24 mouse cellular contexts compared by ENCODE assay signal in genomic region chr2:153568013-153568412, GRCm38 (mm10). TPM values are rescaled to one million over a fixed set of nuclear protein-coding genes. Genes with fewer than 3 reads are reported as not detected.
DNase-seq lines count a peak whose midpoint lies in the region; ATAC-seq and TF ChIP-seq lines count a peak whose summit lies in the region.
"Had no signal": no experiment of that assay in that cellular context is flagged by ENCODE, and none has a peak within 500 bp of the region (broad histone marks: within the 10 kb centered on the region; RNA-seq: fewer than 3 reads in every experiment).

No protein-coding gene starts in this region.

- WGBS in heart, embryonic 14.5 days, result 32% methylated on average over 4 of the region's 4 CpGs
- WGBS in midbrain, embryonic 10.5 days, result 77% methylated on average over 4 of the region's 4 CpGs
- 85% methylated on average over 4 of the region's 4 CpGs for WGBS in midbrain, embryonic 16.5 days
- WGBS in liver, embryonic 13.5 days (ENCODE audit: insufficient replicate concordance), result 18% methylated on average over 4 of the region's 4 CpGs
- 62% methylated on average over 4 of the region's 4 CpGs for WGBS in stomach, postnatal 0 days

- intact Hi-C loops in heart, postnatal 14 days (cut with DNase I), result no loop called here

- no peak for TF ChIP-seq CTCF in stomach, postnatal 0 days (IDR thresholded peaks at IDR 0.05; ENCODE audit: low read depth)

- TF ChIP-seq EP300 in stomach, postnatal 0 days (optimal IDR thresholded peaks at IDR 0.05), result no peak

- H3K9ac ChIP-seq in heart, embryonic 14.5 days (ENCODE audit: low read length), result peak overlapping the region; percentile 11; the same call in 1 of the 2 replicates
- H3K9ac ChIP-seq in midbrain, embryonic 16.5 days (ENCODE audit: low read depth, low read length), result no peak overlapping the region
- H3K9ac ChIP-seq in liver, embryonic 13.5 days, result peak overlapping the region; percentile 64
- no peak overlapping the region for H3K9ac ChIP-seq in stomach, postnatal 0 days (ENCODE audit: low read length)
- H3K9ac ChIP-seq: embryonic facial prominence, embryonic 15.5 days; heart, embryonic 13.5 days; lung, embryonic 15.5 days had no signal

- H3K4me1 ChIP-seq in heart, embryonic 14.5 days (ENCODE audit: control insufficient read depth in 2 of 2, insufficient read depth in 2 of 2, low read length in 2 of 2), result peaks cover 3 to 6% of the 10 kb centered on the region in 2 experiments
- peaks cover 4% of the 10 kb centered on the region; the same call in 1 of the 2 replicates for H3K4me1 ChIP-seq in midbrain, embryonic 10.5 days
- no peaks in the 10 kb centered on the region for H3K4me1 ChIP-seq in midbrain, embryonic 16.5 days (ENCODE audit: control insufficient read depth, insufficient read depth, low read length)
- peaks cover 76% of the 10 kb centered on the region for H3K4me1 ChIP-seq in liver, embryonic 13.5 days (replicated peaks)
- H3K4me1 ChIP-seq in stomach, postnatal 0 days (replicated peaks; ENCODE audit: control insufficient read depth, insufficient read depth), result no peaks in the 10 kb centered on the region
- H3K4me1 ChIP-seq: embryonic facial prominence, embryonic 15.5 days; lung, embryonic 15.5 days; midbrain, embryonic 12.5 days had no signal

- H3K27me3 ChIP-seq in heart, embryonic 14.5 days (ENCODE audit: control insufficient read depth, insufficient read depth, low read length), result no peaks in the 10 kb centered on the region
- H3K27me3 ChIP-seq in midbrain, embryonic 10.5 days (ENCODE audit: low read depth, poor library complexity, severe bottlenecking), result no peaks in the 10 kb centered on the region
- no peaks in the 10 kb centered on the region for H3K27me3 ChIP-seq in midbrain, embryonic 16.5 days (ENCODE audit: control insufficient read depth, insufficient read depth, low read depth, low read length)
- H3K27me3 ChIP-seq in liver, embryonic 13.5 days, result no peaks in the 10 kb centered on the region
- no peaks in the 10 kb centered on the region for H3K27me3 ChIP-seq in stomach, postnatal 0 days (ENCODE audit: control insufficient read depth, insufficient read depth, low read length)
- H3K27me3 ChIP-seq: CH12.LX; embryonic facial prominence, embryonic 15.5 days; heart, embryonic 13.5 days; lung, embryonic 15.5 days; midbrain, embryonic 12.5 days had no signal

- no peaks in the 10 kb centered on the region for H3K9me3 ChIP-seq in heart, embryonic 14.5 days (ENCODE audit: control insufficient read depth, low read length)
- no peaks in the 10 kb centered on the region for H3K9me3 ChIP-seq in midbrain, embryonic 10.5 days (replicated peaks)
- H3K9me3 ChIP-seq in midbrain, embryonic 16.5 days (replicated peaks; ENCODE audit: control insufficient read depth, low read length, poor library complexity, severe bottlenecking), result no peaks in the 10 kb centered on the region
- H3K9me3 ChIP-seq in liver, embryonic 13.5 days (replicated peaks), result no peaks in the 10 kb centered on the region
- H3K9me3 ChIP-seq in stomach, postnatal 0 days (ENCODE audit: control insufficient read depth, low read length), result no peaks in the 10 kb centered on the region
- H3K9me3 ChIP-seq: embryonic facial prominence, embryonic 15.5 days; heart, embryonic 13.5 days; lung, embryonic 15.5 days; midbrain, embryonic 12.5 days had no signal

- no peak overlapping the region for H3K4me3 ChIP-seq in heart, embryonic 14.5 days (ENCODE audit: control insufficient read depth in 1 of 2, insufficient read depth in 1 of 2, low read depth in 1 of 2, low read length in 2 of 2)
- H3K4me3 ChIP-seq in midbrain, embryonic 10.5 days, result no peak overlapping the region
- H3K4me3 ChIP-seq in midbrain, embryonic 16.5 days (ENCODE audit: low read depth, low read length), result no peak overlapping the region
- H3K4me3 ChIP-seq in liver, embryonic 13.5 days (replicated peaks), result peak overlapping the region; percentile 2; the same call in 1 of the 2 replicates
- H3K4me3 ChIP-seq in stomach, postnatal 0 days (ENCODE audit: low read depth, low read length), result no peak overlapping the region
- H3K4me3 ChIP-seq: embryonic facial prominence, embryonic 15.5 days; heart, embryonic 13.5 days; lung, embryonic 15.5 days; midbrain, embryonic 12.5 days had no signal

- H3K36me3 ChIP-seq in heart, embryonic 14.5 days (ENCODE audit: control insufficient read depth, insufficient read depth, low read length), result no peaks in the 10 kb centered on the region
- no peaks in the 10 kb centered on the region for H3K36me3 ChIP-seq in midbrain, embryonic 10.5 days
- no peaks in the 10 kb centered on the region for H3K36me3 ChIP-seq in midbrain, embryonic 16.5 days (ENCODE audit: control insufficient read depth, insufficient read depth, low read length)
- H3K36me3 ChIP-seq in liver, embryonic 13.5 days, result no peaks in the 10 kb centered on the region
- no peaks in the 10 kb centered on the region for H3K36me3 ChIP-seq in stomach, postnatal 0 days (ENCODE audit: control insufficient read depth, insufficient read depth, low read length)
- H3K36me3 ChIP-seq: embryonic facial prominence, embryonic 15.5 days; heart, embryonic 13.5 days; lung, embryonic 15.5 days; midbrain, embryonic 12.5 days had no signal

- H3K4me2 ChIP-seq in heart, embryonic 14.5 days (ENCODE audit: low read length), result no peak overlapping the region
- no peak overlapping the region for H3K4me2 ChIP-seq in midbrain, embryonic 16.5 days (ENCODE audit: low read length)
- H3K4me2 ChIP-seq in liver, embryonic 13.5 days, result peak overlapping the region; percentile 57
- no peak overlapping the region for H3K4me2 ChIP-seq in stomach, postnatal 0 days (replicated peaks; ENCODE audit: low read depth)
- H3K4me2 ChIP-seq: embryonic facial prominence, embryonic 15.5 days; heart, embryonic 13.5 days; lung, embryonic 15.5 days; midbrain, embryonic 12.5 days had no signal

- no peak for DNase-seq in heart, postnatal 14 days
- no peak for DNase-seq in midbrain, embryonic 10.5 days (ENCODE audit: low spot score)
- DNase-seq in liver, embryonic 13.5 days, result no peak
- no peak for DNase-seq in stomach, postnatal 0 days (ENCODE audit: low spot score)
- DNase-seq: adrenal gland, postnatal 14 days; B cell, adult 2 months; cerebellum, adult 8-10 months; cerebellum, postnatal 36 days; gastrocnemius, postnatal 14 days; kidney, adult 18-20 months; kidney, postnatal 4 days; layer of hippocampus, adult 9-11 months; lung, postnatal 36 days; right cerebral cortex, postnatal 14 days had no signal

- ATAC-seq in heart, embryonic 14.5 days (ENCODE audit: insufficient number of reproducible peaks, insufficient read depth, low FRiP score, low read depth), result no peak
- ATAC-seq in midbrain, embryonic 16.5 days, result no peak
- ATAC-seq in liver, embryonic 13.5 days (ENCODE audit: low read depth), result peak; percentile 45
- ATAC-seq in cerebellum, adult (ENCODE audit: insufficient number of reproducible peaks, low FRiP score, low TSS enrichment), result no peak
- no peak for ATAC-seq in stomach, postnatal 0 days (ENCODE audit: low FRiP score, low TSS enrichment)
- ATAC-seq: forebrain, embryonic 16.5 days; hindbrain, postnatal 0 days had no signal

- H3K27ac ChIP-seq in heart, embryonic 14.5 days (replicated peaks in 1 of 2; ENCODE audit: control insufficient read depth in 1 of 2, insufficient read depth in 1 of 2, low read depth in 2 of 2, low read length in 2 of 2), result 0 out of 4 replicates have a peak overlapping the region, but pooled peaks have one; percentile 19 to 32
- 0 out of 2 replicates have a peak overlapping the region, but pooled peaks have one; percentile 14 for H3K27ac ChIP-seq in midbrain, embryonic 10.5 days (replicated peaks)
- H3K27ac ChIP-seq in midbrain, embryonic 16.5 days (ENCODE audit: low read length), result no peak overlapping the region
- peak overlapping the region; percentile 92 for H3K27ac ChIP-seq in liver, embryonic 13.5 days
- no peak overlapping the region for H3K27ac ChIP-seq in stomach, postnatal 0 days (replicated peaks)
- H3K27ac ChIP-seq: embryonic facial prominence, embryonic 15.5 days; heart, embryonic 13.5 days; hindbrain, postnatal 0 days; lung, embryonic 15.5 days; midbrain, embryonic 12.5 days had no signal

RNA-seq across cellular contexts. Expression of gene Nol4l, which starts 38.2 kb away (rescaled TPM):
- 10.0 and 12.6 TPM in 2 replicates for polyA plus RNA-seq in heart, embryonic 14.5 days (2014; fragmentation: Nextera tagmentation; extraction: Ambion mirVana)
- total RNA-seq in heart, postnatal 14 days (2021), result 1 to 10 TPM; 6.2 to 6.4 TPM
- 12.8 and 16.8 TPM in 2 replicates for polyA plus RNA-seq in midbrain, embryonic 10.5 days (2016; fragmentation: Nextera tagmentation; extraction: Ambion mirVana)
- polyA plus RNA-seq in midbrain, embryonic 16.5 days (2015; fragmentation: Nextera tagmentation; extraction: Ambion mirVana), result 39.9 and 47.5 TPM in 2 replicates
- 5.3 and 5.4 TPM in 2 replicates for polyA plus RNA-seq in liver, embryonic 13.5 days (2015; fragmentation: Nextera tagmentation; extraction: Ambion mirVana)
- 4.4 and 4.8 TPM in 2 replicates for polyA plus RNA-seq in stomach, postnatal 0 days (2015; fragmentation: Nextera tagmentation; extraction: Ambion mirVana)

Comparison
In these comparisons a context has a peak if more than half of its experiments do, and no peak if none do; other contexts are left out.
1. H3K27ac ChIP-seq: peak in heart, embryonic 14.5 days (2 of 2), midbrain, embryonic 10.5 days (single experiment) and liver, embryonic 13.5 days (single experiment); none in midbrain, embryonic 16.5 days (single experiment) and stomach, postnatal 0 days (single experiment).
2. H3K9ac ChIP-seq: peak in heart, embryonic 14.5 days (single experiment) and liver, embryonic 13.5 days (single experiment); none in midbrain, embryonic 16.5 days (single experiment) and stomach, postnatal 0 days (single experiment).